Mouse (Mus musculus): ENCODE results near the gene Ncoa3.

Ncoa3 gene

GRCm38 (mm10) chr2:166035725-166036124 lies 43.3 kb downstream of the Ncoa3 start:
- in situ Hi-C loops (cut with MboI): no loop called here

GRCm38 (mm10) chr2:166039681-166040080 lies 47.2 kb downstream of the Ncoa3 start:
- in situ Hi-C loops (cut with MboI): loop anchor here (10.0 kb wide), 2 partner anchors 125 to 215 kb away; no protein-coding TSS in a partner anchor

GRCm38 (mm10) chr2:166042542-166042941 lies 50.1 kb downstream of the Ncoa3 start:
- in situ Hi-C loops (cut with MboI): loop anchor here (10.0 kb wide), 2 partner anchors 128 to 218 kb away; no protein-coding TSS in a partner anchor

- in situ Hi-C loops (cut with MboI): loop anchor here (10.0 kb wide), 2 partner anchors 130 to 220 kb away; no protein-coding TSS in a partner anchor
Measured at GRCm38 (mm10) chr2:166045006-166045405, 52.6 kb downstream of the Ncoa3 start.

GRCm38 (mm10) chr2:166045549-166046501 lies 53.4 kb downstream of the Ncoa3 start:
- in situ Hi-C loops (cut with MboI): loop anchor here (10.0 kb wide), 2 partner anchors 131 to 221 kb away; no protein-coding TSS in a partner anchor

- in situ Hi-C loops (cut with MboI): loop anchor here (10.0 kb wide), 2 partner anchors 133 to 223 kb away; no protein-coding TSS in a partner anchor
Measured at GRCm38 (mm10) chr2:166047931-166048330, 55.5 kb downstream of the Ncoa3 start.

- in situ Hi-C loops (cut with MboI): loop anchor here (10.0 kb wide), 2 partner anchors 134 to 224 kb away; no protein-coding TSS in a partner anchor
Measured at GRCm38 (mm10) chr2:166048852-166049251, 56.4 kb downstream of the Ncoa3 start.

- in situ Hi-C loops (cut with MboI): no loop called here
Measured at GRCm38 (mm10) chr2:166051421-166051820, 59.0 kb downstream of the Ncoa3 start.

- in situ Hi-C loops (cut with MboI): no loop called here
Measured at GRCm38 (mm10) chr2:166051966-166052365, 59.5 kb downstream of the Ncoa3 start.

- in situ Hi-C loops (cut with MboI): no loop called here
Measured at GRCm38 (mm10) chr2:166054002-166054539, 61.6 kb downstream of the Ncoa3 start.

- in situ Hi-C loops (cut with MboI): no loop called here
Measured at GRCm38 (mm10) chr2:166059684-166060423, 67.4 kb downstream of the Ncoa3 start.

- in situ Hi-C loops (cut with MboI): no loop called here
Measured at GRCm38 (mm10) chr2:166062008-166062407, 69.6 kb downstream of the Ncoa3 start.

- in situ Hi-C loops (cut with MboI): no loop called here
Measured at GRCm38 (mm10) chr2:166062431-166062830, 70.0 kb downstream of the Ncoa3 start.

- in situ Hi-C loops (cut with MboI): no loop called here
Measured at GRCm38 (mm10) chr2:166066434-166066833, 74.0 kb downstream of the Ncoa3 start.

GRCm38 (mm10) chr2:166068261-166068660 lies 75.8 kb downstream of the Ncoa3 start:
- in situ Hi-C loops (cut with MboI): no loop called here

GRCm38 (mm10) chr2:166069164-166069563 lies 76.7 kb downstream of the Ncoa3 start:
- in situ Hi-C loops (cut with MboI): no loop called here

GRCm38 (mm10) chr2:166069738-166070137 lies 77.3 kb downstream of the Ncoa3 start:
- in situ Hi-C loops (cut with MboI): no loop called here

GRCm38 (mm10) chr2:166071481-166071880 lies 79.0 kb downstream of the Ncoa3 start:
- in situ Hi-C loops (cut with MboI): no loop called here

- in situ Hi-C loops (cut with MboI): no loop called here
Measured at GRCm38 (mm10) chr2:166071889-166072288, 79.5 kb downstream of the Ncoa3 start.

- in situ Hi-C loops (cut with MboI): no loop called here
Measured at GRCm38 (mm10) chr2:166073082-166073481, 80.6 kb downstream of the Ncoa3 start.

GRCm38 (mm10) chr2:166074322-166074721 lies 81.9 kb downstream of the Ncoa3 start:
- in situ Hi-C loops (cut with MboI): no loop called here

GRCm38 (mm10) chr2:166077371-166077770 lies 84.9 kb downstream of the Ncoa3 start:
- in situ Hi-C loops (cut with MboI): no loop called here
